Mouse (Mus musculus): Measurements from ENCODE around the gene Aven.

GRCm38 (mm10) chr2:112632536-112632935 lies 139.8 kb downstream of the Aven start:
- no peak for TF ChIP-seq CTCF (conservative IDR thresholded peaks at IDR 0.05; ENCODE audit: low read length)
- TF ChIP-seq NANOG (IDR thresholded peaks at IDR 0.05; ENCODE audit: borderline replicate concordance, low read length), result no peak
